Mouse (Mus musculus) heart, embryonic 14.5 days (tissue): ENCODE data around the gene Psen1. TPM values are rescaled to one million over a fixed set of nuclear protein-coding genes. Genes with fewer than 3 reads are reported as not detected.

ENCODE experiments used
- ATAC-seq: fragments of 200-750 bp; cut with Nextera tagmentation; 2 replicates; pipeline ENCODE4 v1.8.0; 2017; ENCODE audit warnings: low read depth, moderate TSS enrichment; ENCODE audit not compliant: insufficient number of reproducible peaks, insufficient read depth, low FRiP score
- H3K27ac ChIP-seq, 2 experiments: fragments of 200-500 bp in 1 of 2; fragments of 300-500 bp in 1 of 2; sonication (generic) in 1 of 2; replicated peaks in 1 of 2; 2 replicates each; pipeline ENCODE4 v1.5.1; 2012 to 2014; ENCODE audit warnings: low read depth in 2 of 2, low read length in 2 of 2, control low read depth in 1 of 2, mild to moderate bottlenecking in 1 of 2, mixed read lengths in 1 of 2; ENCODE audit not compliant: control insufficient read depth in 1 of 2, insufficient read depth in 1 of 2
- H3K27me3 ChIP-seq: fragments of 300-500 bp; sonication (generic); 2 replicates; pipeline ENCODE4 v1.6.1; 2014; ENCODE audit warnings: mild to moderate bottlenecking, low read length, control low read depth; ENCODE audit not compliant: control insufficient read depth, insufficient read depth
- H3K36me3 ChIP-seq: fragments of 300-500 bp; sonication (generic); 2 replicates; pipeline ENCODE4 v1.6.1; 2014; ENCODE audit warnings: mild to moderate bottlenecking, control low read depth, low read length, mixed read lengths; ENCODE audit not compliant: control insufficient read depth, insufficient read depth
- H3K4me1 ChIP-seq, 2 experiments: fragments of 200-500 bp in 1 of 2; fragments of 300-500 bp in 1 of 2; sonication (generic) in 1 of 2; 2 replicates each; pipeline ENCODE4 v1.6.1; 2012 to 2014; ENCODE audit warnings: low read length in 2 of 2, control low read depth in 1 of 2, mixed read lengths in 1 of 2; ENCODE audit not compliant: control insufficient read depth in 2 of 2, insufficient read depth in 2 of 2
- H3K4me2 ChIP-seq: fragments of 300-500 bp; sonication (generic); 2 replicates; pipeline ENCODE4 v1.6.1; 2014; ENCODE audit warnings: mild to moderate bottlenecking, low read length
- H3K4me3 ChIP-seq, 2 experiments: fragments of 200-500 bp in 1 of 2; fragments of 300-500 bp in 1 of 2; sonication (generic) in 1 of 2; 2 replicates each; pipeline ENCODE4 v1.5.1; 2012 to 2014; ENCODE audit warnings: low read length in 2 of 2, mild to moderate bottlenecking in 2 of 2, control low read depth in 1 of 2, low read depth in 1 of 2, moderate library complexity in 1 of 2; ENCODE audit not compliant: control insufficient read depth in 1 of 2, insufficient read depth in 1 of 2
- H3K9ac ChIP-seq: fragments of 300-500 bp; sonication (generic); 2 replicates; pipeline ENCODE4 v1.6.1; 2014; ENCODE audit warnings: mild to moderate bottlenecking, low read length
- H3K9me3 ChIP-seq: fragments of 300-500 bp; sonication (generic); 2 replicates; pipeline ENCODE4 v1.6.1; 2016; ENCODE audit warnings: low read length, control low read depth; ENCODE audit not compliant: control insufficient read depth
- WGBS: fragments of 180-500 bp; shearing (Covaris S2); extraction: QIAGEN DNeasy Blood & Tissue Kit; methylation state at CpG from one replicate; pipeline ENCODE4 v1.1.7; 2014; 5-methylcytosine and 5-hydroxymethylcytosine counted together
- polyA plus RNA-seq: library from polyadenylated mRNA; unstranded; fragments of >200 nt; fragmentation: Nextera tagmentation; extraction: Ambion mirVana; gene quantifications from 2 replicates; pipeline ENCODE4 v1.2.1, GENCODE M21; 2014

Gene Psen1
- polyA plus RNA-seq, 1 experiment from 2014 or later: 50.8 TPM

DNA sequence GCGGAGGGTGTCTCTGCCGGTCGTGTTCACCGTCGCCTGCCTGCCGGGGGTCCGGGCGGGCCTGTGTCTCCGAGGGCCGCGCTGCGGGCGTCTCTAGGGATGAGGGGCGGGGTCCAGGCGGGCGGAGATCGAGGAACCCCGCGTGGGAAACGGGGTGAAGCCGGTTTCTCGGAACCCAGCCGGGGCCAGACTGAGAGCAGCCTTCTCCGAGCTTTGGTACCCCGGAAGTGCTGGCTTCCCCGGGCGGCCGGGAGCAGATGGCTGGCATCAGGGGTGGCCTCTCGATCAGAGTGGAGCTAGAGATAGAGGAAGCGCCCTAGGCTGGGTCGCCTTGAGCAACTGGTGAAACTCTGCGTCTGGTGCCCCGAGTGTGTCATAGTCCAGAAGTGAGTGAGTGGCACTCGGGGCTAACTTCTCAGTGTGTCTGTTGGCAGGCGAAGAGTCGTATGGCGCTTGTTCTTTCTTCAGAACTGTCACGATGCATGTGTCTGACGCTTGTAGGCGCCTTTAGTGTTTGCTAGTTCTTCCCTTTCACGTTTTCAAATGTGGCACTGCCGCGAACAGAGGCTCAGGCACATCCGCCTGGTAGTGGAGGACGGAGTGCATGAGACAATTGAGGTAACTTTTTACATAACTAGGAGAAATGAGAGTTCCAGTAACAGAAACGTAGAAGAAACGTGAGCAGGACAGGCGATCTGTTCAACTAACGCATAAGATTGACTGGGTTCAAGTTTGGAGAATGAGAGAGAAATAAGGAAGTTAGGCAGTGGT, 549 bp downstream of the Psen1 start:
- peak overlapping the region; percentile 94 for H3K9ac ChIP-seq
- H3K36me3 ChIP-seq: peaks cover 4% of the 10 kb centered on the region
- peak overlapping the region; percentile 73 to 90 for H3K27ac ChIP-seq
- no peaks in the 10 kb centered on the region for H3K27me3 ChIP-seq
- no peaks in the 10 kb centered on the region for H3K9me3 ChIP-seq
- H3K4me1 ChIP-seq: peaks cover 2 to 10% of the 10 kb centered on the region in 2 experiments; a peak in 3 of 4 replicates
- peak; percentile 75 for ATAC-seq
- H3K4me2 ChIP-seq: peak overlapping the region; percentile 82
- under 1% methylated on average over 49 of the region's 49 CpGs for WGBS
- peak overlapping the region; percentile 75 to 99 for H3K4me3 ChIP-seq

DNA sequence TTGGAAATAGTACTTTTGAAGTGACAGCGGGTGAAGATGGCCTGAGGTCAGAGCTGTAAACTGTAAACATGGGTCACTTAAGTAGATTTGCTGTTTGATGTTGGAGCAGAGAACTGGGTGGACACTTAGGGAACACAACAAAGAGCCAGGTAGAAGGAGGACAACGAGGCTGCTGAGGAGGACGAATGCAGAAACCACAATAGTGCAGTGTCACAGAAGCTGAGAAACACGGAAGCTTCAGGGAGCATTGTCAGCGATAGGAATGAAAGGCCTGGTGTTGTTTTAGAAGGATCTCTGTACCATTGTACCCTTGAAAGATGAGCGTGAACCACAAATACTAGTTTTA, 1.1 kb downstream of the Psen1 start:
- no peaks in the 10 kb centered on the region for H3K27me3 ChIP-seq
- H3K4me1 ChIP-seq: peaks cover 2 to 11% of the 10 kb centered on the region in 2 experiments; a peak in 3 of 4 replicates
- H3K9ac ChIP-seq: peak overlapping the region; percentile 94
- H3K4me2 ChIP-seq: peak overlapping the region; percentile 82
- H3K9me3 ChIP-seq: no peaks in the 10 kb centered on the region
- no peak for ATAC-seq
- 28% methylated on average over 6 of the region's 6 CpGs for WGBS
- H3K4me3 ChIP-seq: peak overlapping the region; percentile 75 to 99
- no peaks in the 10 kb centered on the region for H3K36me3 ChIP-seq
- H3K27ac ChIP-seq: peak overlapping the region; percentile 73 to 90; a peak in 3 of 4 replicates

DNA sequence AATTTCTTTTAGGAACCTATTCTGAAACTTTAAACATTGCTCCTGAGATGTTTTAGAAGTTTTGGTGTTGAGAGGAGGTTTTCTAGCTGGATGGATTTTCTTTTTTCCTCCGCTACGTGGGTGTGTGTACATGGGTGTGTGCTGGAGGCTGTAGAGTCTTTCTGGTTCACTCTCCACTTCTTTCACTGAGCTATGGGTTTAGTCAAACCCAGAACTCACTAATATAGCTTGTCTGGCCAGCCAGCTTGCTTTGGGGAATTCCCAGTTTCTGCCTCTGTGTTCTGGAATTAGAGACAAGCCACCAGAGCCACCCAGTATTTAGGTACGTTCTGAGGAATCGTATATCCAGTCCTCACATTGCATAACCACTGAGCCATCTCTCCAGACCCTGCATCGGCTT, 6.1 kb downstream of the Psen1 start:
- Histone ChIP-seq H3K27me3 (no peaks in the 10 kb centered on the region), H3K4me2 (no peak overlapping the region), H3K36me3 (no peaks in the 10 kb centered on the region), H3K9ac (no peak overlapping the region), H3K4me3 (no peak overlapping the region), H3K9me3 (no peaks in the 10 kb centered on the region), H3K27ac (no peak overlapping the region), H3K4me1 (peaks cover 2 to 22% of the 10 kb centered on the region in 2 experiments; a peak in 3 of 4 replicates)
- no peak for ATAC-seq
- 91% methylated on average over 5 of the region's 5 CpGs for WGBS

DNA sequence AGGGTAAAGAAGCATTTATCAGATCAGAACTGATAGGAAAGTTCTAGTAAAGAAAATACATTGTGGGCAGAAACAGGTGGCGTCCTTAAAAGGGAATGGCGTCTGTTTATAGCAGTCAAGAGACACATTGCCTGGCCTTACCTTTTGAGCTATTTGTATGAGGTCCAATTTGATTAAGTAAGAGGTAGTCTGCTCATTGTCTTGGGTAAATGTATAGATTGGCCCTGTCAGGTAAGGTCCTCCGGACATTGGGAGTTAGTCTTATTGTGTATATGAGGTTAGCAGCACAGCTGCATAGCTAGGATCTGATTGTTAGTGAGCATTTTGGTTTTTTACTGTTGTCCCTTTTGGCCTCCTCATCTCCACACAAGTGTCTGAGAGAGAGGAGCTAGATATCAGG, 6.7 kb downstream of the Psen1 start:
- Histone ChIP-seq H3K4me2 (no peak overlapping the region), H3K4me3 (no peak overlapping the region), H3K36me3 (peaks cover 4% of the 10 kb centered on the region; the same call in 1 of the 2 replicates), H3K27ac (no peak overlapping the region), H3K9ac (no peak overlapping the region), H3K4me1 (peaks cover 0 to 16% of the 10 kb centered on the region in 2 experiments; a peak in 2 of 4 replicates), H3K9me3 (no peaks in the 10 kb centered on the region), H3K27me3 (no peaks in the 10 kb centered on the region)
- ATAC-seq: no peak
- WGBS: 85% methylated on average over 3 of the region's 3 CpGs

DNA sequence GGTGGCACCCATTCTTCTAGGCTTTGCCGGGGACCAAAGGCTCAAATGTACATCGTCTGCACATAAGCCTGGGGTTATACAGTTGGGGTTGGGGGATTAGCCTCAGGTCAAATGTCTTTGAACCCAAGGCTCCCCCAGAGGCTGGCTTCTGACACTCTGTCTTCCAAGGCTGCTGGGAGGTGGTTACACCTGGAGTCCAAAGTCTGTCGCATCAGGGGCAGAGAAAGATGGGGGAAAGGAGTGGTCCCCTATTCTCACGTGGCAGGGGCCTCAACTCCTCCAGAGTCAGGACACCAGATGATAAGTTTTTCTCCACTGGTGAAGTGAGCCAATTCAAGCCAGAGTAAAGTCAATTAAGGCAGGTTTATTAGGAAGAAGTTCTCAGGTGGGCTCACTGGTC, 10.7 kb downstream of the Psen1 start:
- no peak overlapping the region for H3K9ac ChIP-seq
- no peak for ATAC-seq
- H3K4me1 ChIP-seq: 0 out of 4 replicates have a peak, but pooled peaks cover 0 to 15% of the 10 kb centered on the region in 2 experiments
- H3K4me3 ChIP-seq: no peak overlapping the region
- no peaks in the 10 kb centered on the region for H3K27me3 ChIP-seq
- peaks cover 28% of the 10 kb centered on the region for H3K36me3 ChIP-seq
- H3K27ac ChIP-seq: no peak overlapping the region
- no peaks in the 10 kb centered on the region for H3K9me3 ChIP-seq
- WGBS: 84% methylated on average over 4 of the region's 4 CpGs
- no peak overlapping the region for H3K4me2 ChIP-seq

DNA sequence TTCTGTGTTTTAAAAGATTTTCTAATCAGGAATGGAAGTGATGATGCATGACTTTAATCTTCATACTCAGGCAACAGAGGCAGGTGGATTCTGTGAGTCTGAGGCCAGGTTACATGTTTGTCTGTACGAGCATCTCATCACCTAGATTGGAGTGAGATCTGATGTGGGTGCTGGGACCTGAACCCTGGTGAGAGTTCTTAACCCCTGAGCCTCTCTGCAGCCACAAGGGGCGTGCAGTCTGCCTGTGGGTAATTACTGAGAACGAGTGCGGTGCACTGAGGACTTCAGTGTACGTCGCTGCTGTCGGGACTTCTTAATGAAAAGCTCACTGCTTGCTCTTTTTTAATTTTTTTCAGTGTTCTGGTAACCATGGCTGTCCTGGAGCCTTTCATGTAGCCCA, 13.7 kb downstream of the Psen1 start:
- Histone ChIP-seq H3K4me3 (no peak overlapping the region), H3K9ac (no peak overlapping the region), H3K9me3 (no peaks in the 10 kb centered on the region), H3K36me3 (peaks cover 39% of the 10 kb centered on the region), H3K4me2 (no peak overlapping the region), H3K27ac (no peak overlapping the region), H3K4me1 (no peaks in the 10 kb centered on the region), H3K27me3 (no peaks in the 10 kb centered on the region)
- ATAC-seq: no peak
- WGBS: 92% methylated on average over 7 of the region's 7 CpGs

DNA sequence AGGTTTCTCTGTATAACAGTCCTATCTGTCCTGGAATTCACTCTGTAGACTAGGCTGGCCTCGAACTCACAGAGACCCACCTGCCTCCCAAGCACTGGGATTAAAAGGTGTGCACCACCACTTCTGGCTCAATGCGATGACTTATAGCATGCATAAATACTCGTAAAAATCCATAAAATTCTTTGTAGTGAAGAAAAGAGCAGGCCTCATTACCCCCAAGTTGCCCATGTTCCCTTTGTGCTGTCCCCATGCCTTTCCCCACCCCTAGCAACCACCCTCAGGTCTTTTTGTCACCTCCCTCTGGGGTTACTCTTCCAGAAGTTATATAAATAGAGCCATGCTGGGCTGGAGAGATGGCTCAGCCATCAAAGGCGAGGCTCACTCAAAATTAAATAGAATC, 14.8 kb downstream of the Psen1 start:
- H3K4me2 ChIP-seq: no peak overlapping the region
- peaks cover 42% of the 10 kb centered on the region for H3K36me3 ChIP-seq
- 78% methylated on average over 4 of the region's 4 CpGs for WGBS
- ATAC-seq: no peak
- no peak overlapping the region for H3K27ac ChIP-seq
- H3K27me3 ChIP-seq: no peaks in the 10 kb centered on the region
- no peaks in the 10 kb centered on the region for H3K4me1 ChIP-seq
- no peak overlapping the region for H3K4me3 ChIP-seq
- no peak overlapping the region for H3K9ac ChIP-seq
- no peaks in the 10 kb centered on the region for H3K9me3 ChIP-seq

DNA sequence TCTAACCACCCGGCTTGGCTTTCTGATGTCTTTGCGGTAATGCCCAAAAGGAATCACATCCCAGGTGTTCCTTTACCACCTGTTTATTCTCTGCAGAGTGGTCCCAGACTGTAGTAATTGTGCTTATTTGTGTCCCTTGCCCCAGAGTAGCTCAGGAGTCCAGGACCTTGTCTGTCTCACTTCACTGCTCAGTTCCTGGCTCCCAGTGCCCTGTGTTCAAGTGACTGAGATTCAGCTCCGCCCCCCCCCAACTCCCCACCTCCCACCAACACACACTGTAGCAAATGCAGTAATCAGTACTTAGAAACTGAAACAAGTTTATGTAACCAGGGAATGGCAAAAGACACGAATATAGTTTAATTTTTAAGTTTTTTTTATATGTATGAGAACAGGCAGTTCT, 19.0 kb downstream of the Psen1 start:
- ATAC-seq: no peak
- no peaks in the 10 kb centered on the region for H3K27me3 ChIP-seq
- peaks cover 25% of the 10 kb centered on the region; the same call in 1 of the 2 replicates for H3K36me3 ChIP-seq
- H3K27ac ChIP-seq: no peak overlapping the region
- 93% methylated on average over 4 of the region's 4 CpGs for WGBS
- H3K4me1 ChIP-seq: no peaks in the 10 kb centered on the region
- no peak overlapping the region for H3K4me3 ChIP-seq
- H3K9ac ChIP-seq: no peak overlapping the region
- no peaks in the 10 kb centered on the region for H3K9me3 ChIP-seq
- H3K4me2 ChIP-seq: no peak overlapping the region
